Mouse (Mus musculus): Measurements from ENCODE around the gene Vmn1r85.

- TF ChIP-seq EP300 (IDR thresholded peaks at IDR 0.05; ENCODE audit: low read depth) (no peak), CTCF (IDR thresholded peaks at IDR 0.05; ENCODE audit: low read depth) (no peak)
Observed at GRCm38 (mm10) chr7:13119817-13120216, 24.8 kb upstream of the Vmn1r85 start, which contains the start of gene Vmn1r86.
